Mouse (Mus musculus) intestine, postnatal 0 days (tissue): ENCODE data around the gene Slc35f6. TPM values are rescaled to one million over a fixed set of nuclear protein-coding genes. Genes with fewer than 3 reads are reported as not detected.
A peak's percentile ranks its signal among the peaks of the same experiment; 100 is the strongest.

ENCODE experiments used
- ATAC-seq: fragments of 200-750 bp; cut with Nextera tagmentation; 2 replicates; pipeline ENCODE4 v1.8.0; 2017; ENCODE audit warnings: mild to moderate bottlenecking, moderate TSS enrichment, moderate library complexity
- H3K27ac ChIP-seq: fragments of 300-500 bp; sonication (generic); 2 replicates; pipeline ENCODE4 v1.5.1; 2014; ENCODE audit warnings: mild to moderate bottlenecking, low read depth, low read length, moderate library complexity
- H3K27me3 ChIP-seq: fragments of 300-500 bp; sonication (generic); replicated peaks from 2 replicates; pipeline ENCODE4 v1.6.1; 2014; ENCODE audit warnings: low read length, mixed read lengths; ENCODE audit not compliant: control insufficient read depth, insufficient read depth
- H3K36me3 ChIP-seq: fragments of 300-500 bp; sonication (generic); 2 replicates; pipeline ENCODE4 v1.6.1; 2014; ENCODE audit warnings: mild to moderate bottlenecking, moderate library complexity; ENCODE audit not compliant: control insufficient read depth, insufficient read depth
- H3K4me1 ChIP-seq: fragments of 300-500 bp; sonication (generic); replicated peaks from 2 replicates; pipeline ENCODE4 v1.6.1; 2014; ENCODE audit warnings: antibody characterized with exemption, low read length, mixed read lengths; ENCODE audit not compliant: control insufficient read depth, insufficient read depth
- H3K4me2 ChIP-seq: fragments of 300-500 bp; sonication (generic); replicated peaks from 2 replicates; pipeline ENCODE4 v1.6.1; 2014; ENCODE audit warnings: low read depth, mild to moderate bottlenecking, moderate library complexity
- H3K4me3 ChIP-seq: fragments of 300-500 bp; sonication (generic); 2 replicates; pipeline ENCODE4 v1.5.1; 2014; ENCODE audit warnings: low read depth, low read length
- H3K9ac ChIP-seq: fragments of 300-500 bp; sonication (generic); 2 replicates; pipeline ENCODE4 v1.6.1; 2014; ENCODE audit warnings: mild to moderate bottlenecking, low read depth, low read length
- H3K9me3 ChIP-seq: fragments of 300-500 bp; sonication (generic); 2 replicates; pipeline ENCODE4 v1.6.1; 2016; ENCODE audit warnings: mixed run types; ENCODE audit not compliant: control insufficient read depth
- CTCF ChIP-seq: sonication (generic); IDR thresholded peaks from 2 replicates; pipeline ENCODE4 v1.5.1; 2016; ENCODE audit warnings: low read depth, mild to moderate bottlenecking, control low read depth, antibody characterized with exemption, moderate library complexity
- WGBS: fragments of 180-500 bp; shearing (Covaris S2); extraction: QIAGEN DNeasy Blood & Tissue Kit; methylation state at CpG from one replicate; pipeline ENCODE4 v1.1.7; 2014; 5-methylcytosine and 5-hydroxymethylcytosine counted together
- polyA plus RNA-seq: library from polyadenylated mRNA; unstranded; fragments of >200 nt; fragmentation: Nextera tagmentation; extraction: Ambion mirVana; gene quantifications from 2 replicates; pipeline ENCODE4 v1.2.1, GENCODE M21; 2015

Gene Slc35f6
- polyA plus RNA-seq, 1 experiment from 2014 or later = 71.6 TPM

DNA sequence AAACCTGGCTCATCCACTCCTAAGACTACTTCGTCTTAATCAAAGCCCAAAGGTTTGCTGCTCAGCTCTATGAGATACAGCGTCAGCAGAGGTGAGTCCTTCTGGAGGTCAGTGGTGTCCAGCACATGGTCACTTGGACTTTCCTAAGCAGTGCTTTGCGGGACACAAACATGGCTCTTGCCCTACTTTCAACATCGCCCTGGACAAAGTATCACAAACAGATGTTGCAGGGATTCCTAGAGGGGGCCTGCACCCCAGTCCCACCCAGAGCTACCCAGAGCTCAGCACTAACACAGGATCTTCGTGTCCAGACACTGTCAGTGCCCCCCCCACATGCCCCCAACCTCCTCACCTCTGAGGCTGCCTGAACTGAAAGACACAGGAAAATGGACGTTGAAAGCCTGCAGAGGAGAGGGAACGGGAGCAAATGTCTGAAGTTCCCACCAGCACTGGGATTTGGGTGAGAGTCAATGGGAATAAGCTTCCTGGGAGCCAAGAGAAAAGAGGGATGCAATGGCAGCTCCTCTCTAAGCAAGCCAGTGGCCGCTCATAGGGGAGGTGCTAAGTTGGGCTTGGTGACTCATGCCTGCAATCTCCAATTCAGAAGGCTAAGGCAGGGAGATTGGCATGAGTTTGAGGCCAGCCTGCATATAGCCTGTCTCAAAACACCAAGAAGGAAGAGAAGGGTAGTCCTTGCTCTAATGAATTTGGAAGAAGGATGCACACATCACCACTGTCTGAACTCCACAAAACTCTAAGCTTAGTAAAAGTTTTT, 21.2 kb upstream of the Slc35f6 start:
- H3K4me3 ChIP-seq = no peak overlapping the region
- H3K36me3 ChIP-seq = no peaks in the 10 kb centered on the region; the same call in 1 of the 2 replicates
- no peak overlapping the region for H3K4me2 ChIP-seq
- no peak for ATAC-seq
- H3K4me1 ChIP-seq = peaks cover 4% of the 10 kb centered on the region; the same call in 1 of the 2 replicates
- H3K27me3 ChIP-seq = peaks cover 19% of the 10 kb centered on the region
- no peak for TF ChIP-seq CTCF
- H3K27ac ChIP-seq = no peak overlapping the region
- H3K9ac ChIP-seq = no peak overlapping the region
- WGBS = 79% methylated on average over 8 of the region's 8 CpGs
- H3K9me3 ChIP-seq = no peaks in the 10 kb centered on the region

DNA sequence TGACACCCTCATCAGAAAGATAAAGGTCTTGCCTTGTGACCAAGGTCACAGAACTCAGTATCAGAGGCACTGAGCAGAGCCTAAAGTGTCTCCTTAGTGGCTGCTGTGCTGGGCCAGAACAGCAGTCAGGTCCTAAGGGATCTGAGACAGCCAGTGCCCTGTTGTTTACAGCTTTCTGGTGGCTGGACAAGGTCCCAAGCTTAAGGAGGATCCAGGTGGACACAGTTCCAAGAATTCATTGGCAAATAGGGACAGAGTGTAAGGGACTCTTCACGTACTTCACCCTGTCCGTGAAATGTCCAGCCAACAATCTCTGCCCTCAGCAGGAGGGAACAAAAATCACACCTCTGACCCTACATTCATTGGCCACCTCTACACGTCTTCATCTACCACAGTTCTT, 19.2 kb upstream of the Slc35f6 start:
- H3K4me2 ChIP-seq = no peak overlapping the region
- H3K9me3 ChIP-seq = no peaks in the 10 kb centered on the region
- H3K27ac ChIP-seq = no peak overlapping the region
- H3K4me1 ChIP-seq = no peaks in the 10 kb centered on the region
- WGBS = 74% methylated on average over 3 of the region's 3 CpGs
- H3K36me3 ChIP-seq = no peaks in the 10 kb centered on the region
- H3K9ac ChIP-seq = no peak overlapping the region
- no peak for TF ChIP-seq CTCF
- no peak for ATAC-seq
- H3K27me3 ChIP-seq = 0 out of 2 replicates have a peak, but pooled peaks cover 4% of the 10 kb centered on the region
- H3K4me3 ChIP-seq = no peak overlapping the region

DNA sequence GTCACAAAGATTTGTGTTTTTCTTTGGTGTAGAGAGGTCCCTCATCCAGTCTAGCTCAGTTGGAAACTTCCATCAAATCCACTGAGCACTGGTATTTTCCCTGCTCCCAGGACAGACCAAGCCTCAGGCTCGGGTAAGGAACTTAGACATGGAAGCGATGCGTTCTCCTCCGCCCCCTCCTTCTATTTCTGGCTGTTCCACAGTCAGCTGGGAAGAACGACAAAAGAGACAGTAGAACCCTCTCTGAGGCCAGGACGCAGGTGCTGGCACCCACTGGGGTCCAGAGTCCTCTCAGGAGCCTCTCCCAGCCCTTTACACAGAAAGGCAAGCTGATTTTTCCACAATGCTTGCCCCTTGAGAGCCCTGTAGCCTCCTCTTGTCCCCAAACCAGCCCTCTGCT, 17.3 kb upstream of the Slc35f6 start:
- H3K27me3 ChIP-seq = no peaks in the 10 kb centered on the region
- H3K9ac ChIP-seq = no peak overlapping the region
- 72% methylated on average over 6 of the region's 6 CpGs for WGBS
- no peak overlapping the region for H3K4me3 ChIP-seq
- H3K4me2 ChIP-seq = no peak overlapping the region
- no peak for TF ChIP-seq CTCF
- no peaks in the 10 kb centered on the region for H3K36me3 ChIP-seq
- H3K27ac ChIP-seq = no peak overlapping the region
- H3K9me3 ChIP-seq = no peaks in the 10 kb centered on the region
- no peak for ATAC-seq
- no peaks in the 10 kb centered on the region for H3K4me1 ChIP-seq

DNA sequence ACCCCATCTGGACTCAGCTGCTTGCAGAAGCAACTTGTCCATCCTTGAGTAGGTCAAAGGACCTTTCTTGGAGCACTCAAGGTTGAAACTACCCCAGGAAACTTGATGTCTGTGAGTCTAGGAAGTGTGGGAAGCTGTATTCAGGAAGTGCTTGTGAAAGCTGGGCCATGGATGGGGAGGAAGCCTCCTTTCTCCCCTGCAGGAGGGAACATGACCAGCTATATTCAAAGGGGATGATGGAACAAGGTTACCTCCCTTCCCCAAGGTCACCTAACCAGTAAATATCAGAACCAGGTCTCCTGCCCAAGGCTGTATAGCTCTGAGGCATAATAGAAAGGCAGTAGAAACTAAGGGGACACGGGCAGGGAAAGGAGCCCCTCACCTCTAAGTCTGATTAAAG, 15.6 kb upstream of the Slc35f6 start:
- H3K27ac ChIP-seq = no peak overlapping the region
- H3K27me3 ChIP-seq = no peaks in the 10 kb centered on the region
- H3K36me3 ChIP-seq = no peaks in the 10 kb centered on the region
- ATAC-seq = no peak
- WGBS = 64% methylated on average over 1 of the region's 1 CpGs
- H3K4me3 ChIP-seq = no peak overlapping the region
- H3K9ac ChIP-seq = no peak overlapping the region
- no peaks in the 10 kb centered on the region for H3K4me1 ChIP-seq
- TF ChIP-seq CTCF = no peak
- no peaks in the 10 kb centered on the region for H3K9me3 ChIP-seq
- H3K4me2 ChIP-seq = no peak overlapping the region

DNA sequence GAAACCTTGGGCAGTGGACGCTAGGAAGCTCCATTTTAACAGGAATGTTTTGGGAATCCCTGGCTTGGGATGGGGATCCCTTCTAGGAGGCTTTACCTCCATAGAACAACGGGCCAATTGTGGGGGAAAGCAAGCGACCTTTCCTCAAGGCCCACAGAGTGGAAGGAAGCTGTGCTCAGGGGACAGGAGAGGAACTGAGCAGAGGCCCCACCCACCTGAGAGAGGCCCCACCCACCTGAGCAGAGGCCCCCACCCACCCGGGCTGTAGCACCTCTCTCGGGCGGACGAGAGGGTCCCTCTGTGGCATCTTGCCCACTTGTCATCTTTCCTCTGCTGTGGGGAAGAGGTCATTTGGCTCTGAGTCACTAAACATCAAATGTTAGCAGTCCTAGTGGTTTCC, 10.7 kb upstream of the Slc35f6 start:
- no peaks in the 10 kb centered on the region for H3K27me3 ChIP-seq
- no peaks in the 10 kb centered on the region for H3K9me3 ChIP-seq
- no peak for ATAC-seq
- no peak overlapping the region for H3K4me3 ChIP-seq
- no peak overlapping the region for H3K9ac ChIP-seq
- no peak overlapping the region for H3K27ac ChIP-seq
- TF ChIP-seq CTCF = no peak
- no peak overlapping the region for H3K4me2 ChIP-seq
- no peaks in the 10 kb centered on the region for H3K4me1 ChIP-seq
- H3K36me3 ChIP-seq = no peaks in the 10 kb centered on the region
- WGBS = 39% methylated on average over 7 of the region's 7 CpGs

DNA sequence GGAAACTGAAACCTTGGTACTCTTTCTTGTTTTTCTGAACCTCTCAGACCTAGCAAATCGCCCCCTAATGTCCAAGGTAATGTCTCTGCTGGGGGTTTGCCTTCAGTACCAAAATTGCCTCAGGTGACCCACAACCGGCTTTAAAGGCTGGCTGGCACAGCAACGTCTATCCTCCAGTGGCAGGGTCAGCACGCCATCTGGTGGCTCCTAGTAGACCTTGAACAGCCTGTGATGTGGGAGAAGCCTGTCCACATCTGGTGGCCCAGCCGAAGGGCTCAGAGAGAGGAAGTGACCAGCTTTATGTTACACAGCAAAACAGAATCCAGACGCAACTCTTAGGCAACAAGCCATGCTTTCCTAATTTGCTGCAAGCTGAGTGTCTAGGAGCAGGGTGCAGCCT, 9.7 kb upstream of the Slc35f6 start:
- no peak for ATAC-seq
- Histone ChIP-seq H3K36me3 (no peaks in the 10 kb centered on the region), H3K4me1 (no peaks in the 10 kb centered on the region), H3K4me3 (no peak overlapping the region), H3K27me3 (no peaks in the 10 kb centered on the region), H3K9ac (no peak overlapping the region), H3K27ac (no peak overlapping the region), H3K4me2 (no peak overlapping the region), H3K9me3 (no peaks in the 10 kb centered on the region)
- WGBS = 3% methylated on average over 6 of the region's 6 CpGs
- peak; percentile 98 for TF ChIP-seq CTCF
